Mouse (Mus musculus): Measurements from ENCODE around the gene Zfp131.
"Not testable (repeated sequence)": the region's sequence is repeated elsewhere in the genome, so short reads cannot be mapped to it uniquely, and the experiment has no call there.

The Zfp131 gene

DNA sequence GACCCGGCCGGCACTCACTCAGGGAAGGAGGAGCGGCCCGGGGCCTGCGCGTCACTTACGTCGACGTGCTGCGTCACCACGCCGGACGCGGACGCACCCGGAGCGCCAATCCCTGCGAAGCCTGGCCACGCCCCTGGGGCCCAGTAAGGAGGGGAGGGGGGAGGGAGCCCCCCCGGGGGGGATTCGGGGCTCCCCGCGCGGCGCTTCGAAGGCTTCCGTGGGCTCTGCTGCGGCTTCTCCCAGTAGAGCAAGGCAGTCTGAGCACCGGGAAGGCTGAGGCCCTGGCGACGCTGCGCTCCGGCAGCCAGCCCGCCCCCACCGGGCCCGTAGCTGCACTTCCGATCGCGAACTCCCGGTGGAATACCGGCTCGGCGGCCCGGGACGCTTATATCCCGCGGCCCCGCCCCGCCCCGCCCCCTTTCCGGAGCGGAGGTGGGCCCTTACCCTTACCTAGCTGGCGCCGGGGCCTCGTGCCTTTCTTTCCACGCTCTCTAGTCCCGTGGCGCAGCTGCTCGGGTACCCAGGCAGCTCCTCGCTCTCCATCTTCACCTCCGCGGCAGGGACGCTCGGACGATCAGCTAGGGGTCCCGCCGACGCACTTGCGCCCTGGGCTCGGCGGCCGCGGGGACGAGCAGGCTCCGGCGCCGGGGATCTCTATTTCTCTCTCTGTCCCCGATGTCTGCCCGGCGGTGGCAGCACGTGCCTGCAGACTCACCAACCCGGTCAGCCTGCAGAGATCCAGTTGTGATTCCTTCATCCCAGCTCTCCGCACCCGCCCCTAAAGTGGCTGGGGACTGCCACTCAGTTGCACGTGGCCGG lies at the start of gene Zfp131:
Gene Zfp131, minus strand, starts transcription at position 129 of the 819 bp plus-strand sequence.
- peak; percentile 94 for DNase-seq (ENCODE audit: low read depth, low spot score)

DNA sequence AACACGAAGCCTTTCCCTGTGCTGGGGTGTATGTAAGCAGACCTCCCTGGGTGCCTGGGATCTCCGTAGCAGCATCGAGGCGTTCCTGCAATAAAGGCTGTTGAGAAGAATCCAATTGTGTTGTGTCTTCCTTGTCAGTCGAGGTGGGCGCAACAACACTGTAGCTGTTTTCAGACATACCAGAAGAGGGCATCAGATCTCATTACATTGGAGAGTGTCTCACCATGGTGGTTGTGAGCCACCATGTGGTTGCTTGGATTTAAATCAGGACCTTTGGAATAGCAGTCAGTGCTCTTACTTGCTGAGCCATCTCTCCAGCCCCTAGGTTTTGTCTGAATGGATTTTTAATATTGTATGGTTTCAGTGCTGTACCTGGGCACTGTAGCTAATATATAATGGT lies 49.3 kb upstream of the Zfp131 start:
- peak; percentile 12 for DNase-seq (ENCODE audit: low read depth, low spot score)

DNA sequence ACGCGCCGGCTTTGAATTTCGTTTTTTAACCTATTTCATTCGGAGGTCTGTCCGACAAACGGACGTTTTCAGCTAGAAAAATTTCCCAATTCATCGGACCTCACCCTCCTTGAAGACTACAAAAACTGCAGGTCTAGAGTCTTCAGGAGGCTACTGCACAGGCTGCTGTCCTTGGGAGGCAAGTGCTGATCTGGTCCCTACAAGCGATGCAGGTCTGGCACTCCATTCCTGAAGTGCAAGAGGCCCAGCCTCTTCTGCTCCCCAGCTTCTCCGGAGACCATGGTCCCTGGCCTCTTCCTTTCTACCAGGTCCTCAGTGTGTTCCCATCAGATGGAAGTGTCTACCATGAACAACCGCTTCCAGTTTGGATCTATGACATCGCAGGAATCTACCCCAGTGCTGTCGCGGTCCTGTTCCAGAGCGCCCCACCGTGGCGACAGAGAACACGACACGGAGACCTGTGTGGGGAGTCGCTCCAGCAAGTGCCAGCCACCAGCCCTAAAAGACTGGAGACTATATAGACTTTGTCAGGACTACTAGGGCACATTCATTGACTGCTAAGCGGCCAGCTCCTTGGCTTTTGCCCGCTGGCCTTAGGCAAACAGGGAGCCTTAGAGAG lies 47.1 kb upstream of the Zfp131 start:
- DNase-seq (ENCODE audit: low read depth, low spot score), result peak; percentile 57

DNA sequence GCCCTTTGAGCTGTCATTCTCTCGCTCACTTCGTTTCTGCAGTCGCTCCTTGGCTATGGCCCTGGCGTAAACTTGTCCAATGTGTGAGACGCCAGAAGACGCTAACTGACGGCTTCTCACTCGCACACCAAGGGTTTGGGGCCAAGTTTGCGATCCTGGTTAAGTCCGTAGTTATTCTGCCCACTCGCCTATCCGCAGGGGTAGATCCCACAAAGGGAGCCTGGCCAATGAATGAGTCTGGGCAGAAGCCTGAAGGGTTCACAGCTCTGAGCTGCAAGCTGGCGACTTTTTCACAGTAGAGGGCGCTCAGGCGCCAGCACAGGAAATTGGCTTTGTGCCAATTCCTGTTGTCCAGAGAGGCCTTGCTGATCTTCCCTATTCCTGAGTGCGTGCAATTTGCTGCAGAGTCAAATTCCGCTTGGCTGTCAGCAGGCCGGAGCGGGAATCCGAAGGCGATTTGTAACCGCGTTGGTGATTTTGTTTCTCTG lies 45.7 kb upstream of the Zfp131 start:
- peak; percentile 20 for DNase-seq (ENCODE audit: low read depth, low spot score)

- DNase-seq (ENCODE audit: low read depth, low spot score), result peak; percentile 34
These were observed 44.8 kb upstream of the Zfp131 start, which contains the start of gene D13Ertd608e for GRCm38 (mm10) chr13:119835320-119836056. D13Ertd608e (plus strand) TSS chr13:119836006.

DNA sequence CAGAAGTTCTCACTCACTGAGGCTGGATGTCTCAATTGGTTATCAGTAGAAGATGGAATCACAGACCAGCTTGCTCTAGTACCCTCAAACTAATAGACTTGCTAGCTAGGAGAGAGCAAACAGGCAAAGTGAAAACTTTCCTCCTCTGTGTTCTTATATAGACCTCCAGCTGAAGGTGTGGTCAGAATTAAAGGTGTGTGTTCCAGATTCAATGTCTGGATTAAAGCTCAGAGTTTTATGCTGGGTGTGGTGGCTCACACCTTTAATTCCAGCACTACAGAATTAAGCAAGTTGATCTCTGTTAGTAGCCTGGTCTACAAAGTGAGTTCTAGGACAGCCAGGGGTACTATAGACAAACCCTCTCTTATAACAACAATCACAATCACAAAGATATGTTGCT lies 39.4 kb upstream of the Zfp131 start, which contains the start of gene AF067063:
Gene AF067063, minus strand, starts transcription at position 101 of the 400 bp plus-strand sequence.
- DNase-seq (ENCODE audit: low read depth, low spot score), result not testable (repeated sequence)

GRCm38 (mm10) chr13:119817579-119818206 lies 27.0 kb upstream of the Zfp131 start:
- DNase-seq (ENCODE audit: low read depth, low spot score), result peak; percentile 46

- DNase-seq (ENCODE audit: low read depth, low spot score), result no peak
These were observed 26.1 kb upstream of the Zfp131 start for GRCm38 (mm10) chr13:119816798-119817197.

GRCm38 (mm10) chr13:119810031-119810430 lies 19.3 kb upstream of the Zfp131 start:
- DNase-seq (ENCODE audit: low read depth, low spot score), result no peak

DNA sequence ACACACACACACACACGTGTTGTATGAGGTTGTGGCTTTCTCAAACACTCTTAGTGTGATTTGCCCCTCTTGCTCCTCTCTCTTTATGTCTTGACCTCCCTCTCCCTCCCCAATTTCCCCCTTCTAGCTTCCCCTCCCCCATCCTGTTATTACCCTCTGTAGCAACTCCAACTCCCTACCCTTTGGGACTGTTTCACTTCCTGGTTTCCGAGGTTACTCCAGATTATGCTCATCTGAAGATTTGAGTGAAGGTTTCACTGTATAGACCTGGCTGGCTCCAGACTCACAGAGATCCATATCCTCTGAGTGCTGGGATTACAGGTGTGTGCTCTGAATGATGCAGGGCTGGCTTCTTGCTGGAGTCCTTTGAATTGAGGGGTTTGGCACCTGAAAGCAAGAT lies 18.2 kb upstream of the Zfp131 start:
- no peak for DNase-seq (ENCODE audit: low read depth, low spot score)

- DNase-seq (ENCODE audit: low read depth, low spot score), result no peak
These were observed 7.0 kb upstream of the Zfp131 start for GRCm38 (mm10) chr13:119797656-119798055.

DNA sequence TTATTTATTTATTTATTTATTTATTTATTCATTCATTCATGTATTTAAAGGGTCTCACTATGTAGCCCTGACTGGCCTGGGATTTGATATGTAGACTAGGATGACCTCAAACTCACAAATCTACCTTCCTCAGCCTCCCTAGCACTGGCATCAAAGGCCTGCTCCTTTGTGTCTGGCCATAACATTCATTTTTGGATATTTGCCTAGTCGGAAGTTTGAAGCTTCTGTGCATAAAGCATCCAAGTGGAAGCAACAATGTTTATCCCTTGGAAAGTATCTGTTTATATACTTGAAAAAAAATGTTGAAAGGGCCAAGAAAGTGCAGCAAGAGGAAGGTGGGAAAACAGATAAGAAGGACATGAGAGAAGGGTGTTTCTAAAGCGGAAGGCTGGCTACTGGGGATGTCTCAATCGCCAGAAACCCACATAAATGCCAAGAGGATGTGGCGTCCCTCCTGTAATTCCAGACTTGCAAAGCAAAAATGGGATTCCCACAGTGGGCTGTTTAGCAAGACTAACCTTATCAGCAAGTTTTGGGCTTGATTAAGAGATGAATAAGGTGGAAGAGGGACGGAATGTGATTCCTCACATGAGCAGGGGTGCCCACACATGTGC lies 2.2 kb upstream of the Zfp131 start:
- DNase-seq (ENCODE audit: low read depth, low spot score), result no peak

GRCm38 (mm10) chr13:119791580-119792135 lies 969 bp upstream of the Zfp131 start:
- peak; percentile 32 for DNase-seq (ENCODE audit: low read depth, low spot score)

- DNase-seq (ENCODE audit: low read depth, low spot score), result peak; percentile 49
These were observed 605 bp downstream of the Zfp131 start for GRCm38 (mm10) chr13:119789851-119790717.

- DNase-seq (ENCODE audit: low read depth, low spot score), result no peak
These were observed 7.1 kb downstream of the Zfp131 start for GRCm38 (mm10) chr13:119783581-119783980.

GRCm38 (mm10) chr13:119768541-119768940 lies 22.1 kb downstream of the Zfp131 start:
- no peak for DNase-seq (ENCODE audit: low read depth, low spot score)

GRCm38 (mm10) chr13:119766480-119766879 lies 24.2 kb downstream of the Zfp131 start:
- DNase-seq (ENCODE audit: low read depth, low spot score), result no peak

DNA sequence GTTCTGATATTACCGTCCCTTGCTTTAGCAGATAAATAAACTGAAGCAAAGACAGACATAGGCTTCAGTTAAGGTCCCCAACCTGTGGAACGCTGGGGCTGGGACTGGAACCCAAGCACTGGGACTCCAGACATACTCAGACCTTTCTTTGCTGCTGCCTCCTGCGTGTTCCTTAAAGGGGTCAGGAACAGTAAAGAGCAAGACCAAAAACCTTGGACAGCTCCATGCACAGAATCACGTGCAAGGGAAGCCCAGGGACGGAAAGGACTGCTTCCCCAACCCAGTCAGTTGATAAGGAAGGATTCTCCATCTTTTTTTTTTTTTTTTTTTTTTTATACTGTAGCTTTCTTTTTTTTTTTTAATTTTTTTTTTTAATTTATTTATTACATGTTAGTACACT lies 33.9 kb downstream of the Zfp131 start:
- DNase-seq (ENCODE audit: low read depth, low spot score), result peak; percentile 65

DNA sequence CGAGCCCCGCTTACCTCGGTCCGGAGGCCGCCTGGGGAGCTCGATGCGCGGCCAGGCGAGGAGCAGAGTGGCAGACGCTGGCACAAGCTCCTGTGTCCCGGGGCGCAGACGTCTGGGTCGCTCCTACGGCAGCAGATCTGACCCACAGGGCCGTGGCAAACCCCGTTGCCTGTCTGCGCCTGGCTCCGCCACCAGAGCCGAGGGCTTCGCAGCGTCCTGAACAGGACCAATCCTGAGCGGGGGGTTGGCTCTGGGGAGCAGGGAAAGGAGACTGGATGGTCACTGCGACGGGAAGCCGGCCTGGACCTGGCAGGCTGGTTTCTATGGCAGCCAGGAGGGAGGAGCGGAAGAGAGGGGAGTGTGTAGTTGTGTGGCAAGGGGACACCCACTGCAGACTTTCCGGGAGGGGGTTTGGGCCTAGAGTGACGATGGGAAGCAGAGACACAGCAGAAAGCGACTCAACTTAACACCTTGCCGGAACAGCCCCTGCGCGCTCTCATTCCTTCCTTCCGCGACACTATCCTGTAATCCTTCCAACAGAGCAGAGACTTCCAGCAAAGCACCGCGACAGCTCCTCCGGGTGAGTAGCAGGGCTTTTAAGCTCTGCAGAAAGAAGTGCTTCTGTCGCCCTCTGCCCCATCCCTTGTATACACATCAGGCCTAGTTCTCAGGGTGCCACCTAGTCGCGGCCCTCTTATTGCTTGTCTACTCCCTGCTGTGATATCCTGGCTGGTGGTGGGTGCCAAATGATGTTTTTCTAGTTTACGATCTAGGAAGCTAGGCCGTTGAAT lies 34.8 kb downstream of the Zfp131 start, which contains the start of gene Nim1k:
Gene Nim1k, minus strand, starts transcription at position 202 of the 791 bp plus-strand sequence.
- peak; percentile 81 for DNase-seq (ENCODE audit: low read depth, low spot score)

Measured in R1 (cell line).